Mouse (Mus musculus): ENCODE results near the gene Lgi2. TPM values are rescaled to one million over a fixed set of nuclear protein-coding genes. Genes with fewer than 3 reads are reported as not detected.

Gene Lgi2
- polyA plus RNA-seq (2012; ENCODE audit: insufficient read depth, insufficient read length, missing spikeins): not detected in 2 replicates

GRCm38 (mm10) chr5:52565813-52566531 is at the start of gene Lgi2:
Gene Lgi2 (minus strand): TSS chr5:52566462.
- Histone ChIP-seq H3K27ac (ENCODE audit: insufficient read depth, low read depth, low read length) (no peak within 1 kb of the TSS), H3K4me1 (ENCODE audit: control insufficient read depth, insufficient read depth, low read length) (no peaks in the 10 kb centered on the region), H3K4me3 (ENCODE audit: insufficient read depth, low read length) (no peak within 1 kb of the TSS)
- TF ChIP-seq CTCF (IDR thresholded peaks at IDR 0.05; ENCODE audit: low read depth, low read length): no peak
- no peak for TF ChIP-seq POLR2A (IDR thresholded peaks at IDR 0.05; ENCODE audit: borderline replicate concordance, low read depth, low read length)

DNA sequence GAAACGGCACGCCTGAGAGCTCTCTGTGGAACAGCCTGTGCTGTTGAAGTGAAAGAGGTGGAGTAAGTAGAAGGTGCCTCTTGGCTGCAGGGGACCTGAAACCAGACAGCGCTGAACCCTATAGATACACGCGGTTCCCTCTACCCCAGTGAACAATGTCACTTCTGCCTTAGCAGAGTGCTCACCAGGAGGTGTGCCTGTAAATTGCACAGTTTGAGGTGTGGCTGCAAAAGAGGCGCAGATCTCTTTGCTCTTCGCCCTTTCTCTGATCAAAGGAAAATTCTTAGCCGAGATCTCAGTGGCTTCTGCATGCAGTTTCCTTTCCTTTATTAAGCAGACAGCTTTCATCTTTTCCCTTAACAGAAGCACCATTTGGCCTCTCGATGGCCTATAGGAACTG is 49.2 kb upstream of the Lgi2 start:
- H3K4me1 ChIP-seq (ENCODE audit: control insufficient read depth, insufficient read depth, low read length): no peaks in the 10 kb centered on the region
- H3K4me3 ChIP-seq (ENCODE audit: insufficient read depth, low read length): no peak overlapping the region
- TF ChIP-seq POLR2A (IDR thresholded peaks at IDR 0.05; ENCODE audit: borderline replicate concordance, low read depth, low read length): no peak
- H3K27ac ChIP-seq (ENCODE audit: insufficient read depth, low read depth, low read length): no peak overlapping the region

DNA sequence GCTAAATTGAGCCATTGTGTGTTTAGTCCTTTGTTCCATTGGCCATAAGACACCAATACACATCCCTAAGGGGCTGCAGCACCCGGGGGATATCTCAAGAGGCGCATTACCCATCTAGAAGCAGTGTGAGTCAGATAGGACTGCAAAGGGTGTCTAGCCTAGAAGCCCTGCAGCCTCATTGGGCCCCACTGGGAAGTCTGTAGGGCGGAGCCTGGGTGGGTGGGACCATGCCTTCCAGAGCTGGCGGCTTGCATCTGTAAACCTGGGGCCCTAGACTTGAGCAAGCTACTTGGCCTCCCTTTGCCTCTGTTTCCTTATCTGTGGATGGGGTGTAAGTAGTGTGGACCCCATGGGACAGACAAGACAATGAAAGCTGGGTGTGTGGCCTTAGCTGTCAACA is 48.4 kb upstream of the Lgi2 start:
- H3K4me3 ChIP-seq (ENCODE audit: insufficient read depth, low read length): no peak overlapping the region
- TF ChIP-seq POLR2A (IDR thresholded peaks at IDR 0.05; ENCODE audit: borderline replicate concordance, low read depth, low read length) (no peak), CTCF (IDR thresholded peaks at IDR 0.05; ENCODE audit: low read depth, low read length) (no peak)
- no peaks in the 10 kb centered on the region for H3K4me1 ChIP-seq (ENCODE audit: control insufficient read depth, insufficient read depth, low read length)
- H3K27ac ChIP-seq (ENCODE audit: insufficient read depth, low read depth, low read length): no peak overlapping the region

- Histone ChIP-seq H3K4me3 (ENCODE audit: insufficient read depth, low read length) (no peak overlapping the region), H3K27ac (ENCODE audit: insufficient read depth, low read depth, low read length) (no peak overlapping the region), H3K4me1 (ENCODE audit: control insufficient read depth, insufficient read depth, low read length) (no peaks in the 10 kb centered on the region)
- TF ChIP-seq POLR2A (IDR thresholded peaks at IDR 0.05; ENCODE audit: borderline replicate concordance, low read depth, low read length) (no peak), CTCF (IDR thresholded peaks at IDR 0.05; ENCODE audit: low read depth, low read length) (no peak)
Measured at GRCm38 (mm10) chr5:52612776-52613175, 46.5 kb upstream of the Lgi2 start.

DNA sequence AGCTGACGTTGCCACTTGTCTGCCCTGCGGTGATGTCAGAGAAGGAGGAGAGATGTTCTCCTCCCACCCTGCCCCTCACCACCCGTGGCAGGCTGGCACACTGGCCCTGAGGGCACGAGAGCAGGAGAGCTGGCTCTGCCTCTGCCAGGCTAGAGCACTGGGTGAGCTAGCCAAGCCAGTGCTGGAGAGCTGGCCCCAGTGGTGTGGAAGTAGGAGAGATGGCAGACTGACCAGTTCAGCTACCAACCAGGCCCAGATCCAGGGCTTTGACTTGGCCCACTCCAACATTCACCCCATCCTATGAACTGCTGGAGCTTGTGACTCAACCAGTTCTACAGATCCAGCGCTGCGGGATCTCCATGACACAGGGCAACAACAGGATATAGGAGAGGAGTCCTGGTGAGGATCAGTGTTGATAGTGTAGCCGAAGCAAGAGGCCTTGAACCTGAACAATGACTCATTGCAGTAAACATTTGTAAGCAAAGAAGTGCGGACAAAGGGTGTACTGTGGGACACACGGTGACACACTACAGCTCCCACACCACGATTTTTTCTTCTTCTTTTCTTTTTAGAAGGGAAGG is 45.1 kb upstream of the Lgi2 start:
- TF ChIP-seq CTCF (IDR thresholded peaks at IDR 0.05; ENCODE audit: low read depth, low read length) (no peak), POLR2A (IDR thresholded peaks at IDR 0.05; ENCODE audit: borderline replicate concordance, low read depth, low read length) (no peak)
- no peaks in the 10 kb centered on the region for H3K4me1 ChIP-seq (ENCODE audit: control insufficient read depth, insufficient read depth, low read length)
- no peak overlapping the region for H3K4me3 ChIP-seq (ENCODE audit: insufficient read depth, low read length)
- no peak overlapping the region for H3K27ac ChIP-seq (ENCODE audit: insufficient read depth, low read depth, low read length)

GRCm38 (mm10) chr5:52610306-52610705 is 44.0 kb upstream of the Lgi2 start:
- no peak overlapping the region for H3K27ac ChIP-seq (ENCODE audit: insufficient read depth, low read depth, low read length)
- no peak overlapping the region for H3K4me3 ChIP-seq (ENCODE audit: insufficient read depth, low read length)
- TF ChIP-seq CTCF (IDR thresholded peaks at IDR 0.05; ENCODE audit: low read depth, low read length) (no peak), POLR2A (IDR thresholded peaks at IDR 0.05; ENCODE audit: borderline replicate concordance, low read depth, low read length) (no peak)
- H3K4me1 ChIP-seq (ENCODE audit: control insufficient read depth, insufficient read depth, low read length): no peaks in the 10 kb centered on the region

GRCm38 (mm10) chr5:52609672-52610071 is 43.4 kb upstream of the Lgi2 start:
- Histone ChIP-seq H3K4me3 (ENCODE audit: insufficient read depth, low read length) (no peak overlapping the region), H3K27ac (ENCODE audit: insufficient read depth, low read depth, low read length) (no peak overlapping the region), H3K4me1 (ENCODE audit: control insufficient read depth, insufficient read depth, low read length) (no peaks in the 10 kb centered on the region)
- no peak for TF ChIP-seq CTCF (IDR thresholded peaks at IDR 0.05; ENCODE audit: low read depth, low read length)
- no peak for TF ChIP-seq POLR2A (IDR thresholded peaks at IDR 0.05; ENCODE audit: borderline replicate concordance, low read depth, low read length)

GRCm38 (mm10) chr5:52604582-52605041 is 38.4 kb upstream of the Lgi2 start:
- Histone ChIP-seq H3K4me3 (ENCODE audit: insufficient read depth, low read length) (no peak overlapping the region), H3K27ac (ENCODE audit: insufficient read depth, low read depth, low read length) (no peak overlapping the region), H3K4me1 (ENCODE audit: control insufficient read depth, insufficient read depth, low read length) (no peaks in the 10 kb centered on the region)
- TF ChIP-seq POLR2A (IDR thresholded peaks at IDR 0.05; ENCODE audit: borderline replicate concordance, low read depth, low read length) (no peak), CTCF (IDR thresholded peaks at IDR 0.05; ENCODE audit: low read depth, low read length) (no peak)

- TF ChIP-seq CTCF (IDR thresholded peaks at IDR 0.05; ENCODE audit: low read depth, low read length) (no peak), POLR2A (IDR thresholded peaks at IDR 0.05; ENCODE audit: borderline replicate concordance, low read depth, low read length) (no peak)
- Histone ChIP-seq H3K4me3 (ENCODE audit: insufficient read depth, low read length) (no peak overlapping the region), H3K27ac (ENCODE audit: insufficient read depth, low read depth, low read length) (no peak overlapping the region), H3K4me1 (ENCODE audit: control insufficient read depth, insufficient read depth, low read length) (no peaks in the 10 kb centered on the region)
Measured at GRCm38 (mm10) chr5:52590612-52591011, 24.4 kb upstream of the Lgi2 start.

GRCm38 (mm10) chr5:52588650-52589049 is 22.4 kb upstream of the Lgi2 start:
- TF ChIP-seq POLR2A (IDR thresholded peaks at IDR 0.05; ENCODE audit: borderline replicate concordance, low read depth, low read length) (no peak), CTCF (IDR thresholded peaks at IDR 0.05; ENCODE audit: low read depth, low read length) (no peak)
- no peaks in the 10 kb centered on the region for H3K4me1 ChIP-seq (ENCODE audit: control insufficient read depth, insufficient read depth, low read length)
- H3K4me3 ChIP-seq (ENCODE audit: insufficient read depth, low read length): no peak overlapping the region

More at GRCm38 (mm10) chr5:52588650-52589049, 22.4 kb upstream of the Lgi2 start:
- H3K27ac ChIP-seq (ENCODE audit: insufficient read depth, low read depth, low read length): no peak overlapping the region
